Mouse (Mus musculus): Measurements from ENCODE around the gene Gm17416. TPM values are rescaled to one million over a fixed set of nuclear protein-coding genes. Genes with fewer than 3 reads are reported as not detected.

Gene Gm17416
- polyA plus RNA-seq, 1 experiment from 2014 or later: not detected

- Histone ChIP-seq H3K4me3 (no peak overlapping the region), H3K27ac (replicated peaks) (no peak overlapping the region), H3K9me3 (peaks cover 4% of the 10 kb centered on the region; the same call in 1 of the 2 replicates), H3K9ac (no peak overlapping the region), H3K36me3 (no peaks in the 10 kb centered on the region), H3K4me1 (replicated peaks) (no peaks in the 10 kb centered on the region), H3K4me2 (no peak overlapping the region), H3K27me3 (no peaks in the 10 kb centered on the region)
- 30% methylated on average over 8 of the region's 8 CpGs for WGBS
- ATAC-seq (ENCODE audit: low read depth): no peak
These were observed 43.1 kb downstream of the Gm17416 start for GRCm38 (mm10) chr2:152612193-152612592.

GRCm38 (mm10) chr2:152615563-152615962 is 46.4 kb downstream of the Gm17416 start:
- H3K36me3 ChIP-seq: no peaks in the 10 kb centered on the region
- WGBS: 9% methylated on average over 7 of the region's 7 CpGs
- H3K9ac ChIP-seq: no peak overlapping the region
- no peaks in the 10 kb centered on the region for H3K9me3 ChIP-seq
- H3K4me3 ChIP-seq: no peak overlapping the region
- no peak overlapping the region for H3K27ac ChIP-seq (replicated peaks)
- peak; percentile 59 for ATAC-seq (ENCODE audit: low read depth)
- H3K4me1 ChIP-seq (replicated peaks): no peaks in the 10 kb centered on the region
- no peaks in the 10 kb centered on the region for H3K27me3 ChIP-seq
- no peak overlapping the region for H3K4me2 ChIP-seq

- no peaks in the 10 kb centered on the region for H3K27me3 ChIP-seq
- WGBS: 88% methylated on average over 6 of the region's 6 CpGs
- no peak for ATAC-seq (ENCODE audit: low read depth)
- H3K9ac ChIP-seq: no peak overlapping the region
- no peaks in the 10 kb centered on the region for H3K9me3 ChIP-seq
- no peak overlapping the region for H3K27ac ChIP-seq (replicated peaks)
- H3K4me2 ChIP-seq: no peak overlapping the region
- H3K4me3 ChIP-seq: no peak overlapping the region
- H3K4me1 ChIP-seq (replicated peaks): no peaks in the 10 kb centered on the region
- H3K36me3 ChIP-seq: no peaks in the 10 kb centered on the region
These were observed 47.3 kb downstream of the Gm17416 start for GRCm38 (mm10) chr2:152616470-152616869.

- Histone ChIP-seq H3K9ac (no peak overlapping the region), H3K36me3 (no peaks in the 10 kb centered on the region), H3K4me1 (replicated peaks) (no peaks in the 10 kb centered on the region), H3K4me2 (no peak overlapping the region), H3K27ac (replicated peaks) (no peak overlapping the region), H3K4me3 (no peak overlapping the region), H3K9me3 (no peaks in the 10 kb centered on the region), H3K27me3 (no peaks in the 10 kb centered on the region)
- 52% methylated on average over 5 of the region's 5 CpGs for WGBS
- ATAC-seq (ENCODE audit: low read depth): no peak
These were observed 48.2 kb downstream of the Gm17416 start for GRCm38 (mm10) chr2:152617374-152617773.

Other genes starting within 250 kb of the Gm17416 start
- 92.9 and 93.1 TPM in 2 replicates for gene Rbck1, start 236.7 kb upstream of the Gm17416 start, polyA plus RNA-seq (2015; fragmentation: Nextera tagmentation; extraction: Ambion mirVana)
- gene Trib3, start 225.3 kb upstream of the Gm17416 start, polyA plus RNA-seq (2015; fragmentation: Nextera tagmentation; extraction: Ambion mirVana): 1.1 and 2.1 TPM in 2 replicates
- gene Nrsn2, start 192.7 kb upstream of the Gm17416 start, polyA plus RNA-seq (2015; fragmentation: Nextera tagmentation; extraction: Ambion mirVana): 30.7 and 32.0 TPM in 2 replicates
- 14.9 and 15.3 TPM in 2 replicates for gene Sox12, start 171.3 kb upstream of the Gm17416 start, polyA plus RNA-seq (2015; fragmentation: Nextera tagmentation; extraction: Ambion mirVana)
- gene Zcchc3, start 154.3 kb upstream of the Gm17416 start, polyA plus RNA-seq (2015; fragmentation: Nextera tagmentation; extraction: Ambion mirVana): 21.5 and 24.5 TPM in 2 replicates
- gene 6820408C15Rik, start 153.8 kb upstream of the Gm17416 start, polyA plus RNA-seq (2015; fragmentation: Nextera tagmentation; extraction: Ambion mirVana): 0.67 and 0.83 TPM in 2 replicates
- gene Defb23, start 104.7 kb upstream of the Gm17416 start, polyA plus RNA-seq (2015; fragmentation: Nextera tagmentation; extraction: Ambion mirVana): not detected in 2 replicates
- gene Defb20, start 92.3 kb upstream of the Gm17416 start, polyA plus RNA-seq (2015; fragmentation: Nextera tagmentation; extraction: Ambion mirVana): not detected in 2 replicates
- gene Defb22, start 79.2 kb upstream of the Gm17416 start, polyA plus RNA-seq (2015; fragmentation: Nextera tagmentation; extraction: Ambion mirVana): not detected in 2 replicates
- gene Defb26, start 57.6 kb upstream of the Gm17416 start, polyA plus RNA-seq (2015; fragmentation: Nextera tagmentation; extraction: Ambion mirVana): not detected in 2 replicates
- gene Defb28, start 51.1 kb upstream of the Gm17416 start, polyA plus RNA-seq (2015; fragmentation: Nextera tagmentation; extraction: Ambion mirVana): not detected in 2 replicates
- gene Defb29, start 29.2 kb upstream of the Gm17416 start, polyA plus RNA-seq (2015; fragmentation: Nextera tagmentation; extraction: Ambion mirVana): not detected in 2 replicates
- gene Defb21, start 3.4 kb downstream of the Gm17416 start, polyA plus RNA-seq (2015; fragmentation: Nextera tagmentation; extraction: Ambion mirVana): not detected in 2 replicates
- gene Defb19, start 11.0 kb downstream of the Gm17416 start, polyA plus RNA-seq (2015; fragmentation: Nextera tagmentation; extraction: Ambion mirVana): not detected in 2 replicates
- gene Defb45, start 30.1 kb downstream of the Gm17416 start, polyA plus RNA-seq (2015; fragmentation: Nextera tagmentation; extraction: Ambion mirVana): not detected in 2 replicates
- not detected in 2 replicates for gene Defb36, start 35.0 kb downstream of the Gm17416 start, polyA plus RNA-seq (2015; fragmentation: Nextera tagmentation; extraction: Ambion mirVana)
- gene Defb25, start 53.7 kb downstream of the Gm17416 start, polyA plus RNA-seq (2015; fragmentation: Nextera tagmentation; extraction: Ambion mirVana): not detected in 2 replicates
- 0.32 and 0.72 TPM in 2 replicates for gene Rem1, start 57.6 kb downstream of the Gm17416 start, polyA plus RNA-seq (2015; fragmentation: Nextera tagmentation; extraction: Ambion mirVana)
- gene H13, start 100.1 kb downstream of the Gm17416 start, polyA plus RNA-seq (2015; fragmentation: Nextera tagmentation; extraction: Ambion mirVana): 149 and 155 TPM in 2 replicates
- 45.5 TPM in 2 replicates for gene Mcts2, start 117.7 kb downstream of the Gm17416 start, polyA plus RNA-seq (2015; fragmentation: Nextera tagmentation; extraction: Ambion mirVana)
- 63.6 and 68.2 TPM in 2 replicates for gene Id1, start 166.9 kb downstream of the Gm17416 start, polyA plus RNA-seq (2015; fragmentation: Nextera tagmentation; extraction: Ambion mirVana)
- 4.5 and 4.7 TPM in 2 replicates for gene Cox4i2, start 184.8 kb downstream of the Gm17416 start, polyA plus RNA-seq (2015; fragmentation: Nextera tagmentation; extraction: Ambion mirVana)